ENCODE assay signal across 9 mouse cellular contexts in the genomic region with DNA sequence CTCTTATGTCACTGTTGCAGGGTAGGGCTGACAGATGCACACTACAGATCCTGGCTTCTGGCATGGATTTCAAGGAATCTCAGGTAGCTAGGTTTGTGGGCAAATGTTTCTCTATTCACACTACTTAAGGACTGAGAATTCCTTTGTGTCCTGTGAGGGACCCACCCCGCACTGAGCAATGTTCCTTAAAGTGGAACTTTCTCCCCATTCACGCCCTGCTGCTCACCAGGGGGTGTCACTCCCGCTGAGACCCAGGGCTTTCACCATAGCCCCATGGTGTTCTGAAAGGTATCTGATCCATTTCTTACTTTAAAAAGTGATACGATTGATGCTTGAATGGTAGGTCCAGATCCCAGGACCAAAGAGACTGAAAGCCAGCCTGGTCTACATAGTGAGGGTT. TPM values are rescaled to one million over a fixed set of nuclear protein-coding genes. Genes with fewer than 3 reads are reported as not detected.
DNase-seq lines count a peak whose midpoint lies in the region; ATAC-seq and TF ChIP-seq lines count a peak whose summit lies in the region.
"Had no signal": no experiment of that assay in that cellular context is flagged by ENCODE, and none has a peak within 500 bp of the region (broad histone marks: within the 10 kb centered on the region; RNA-seq: fewer than 3 reads in every experiment).

No protein-coding gene starts in this region.

- intact Hi-C loops in left cerebral cortex, postnatal 10 days (cut with DNase I) = no loop called here

- H3K9me3 ChIP-seq in heart, embryonic 15.5 days (replicated peaks) = no peaks in the 10 kb centered on the region
- no peaks in the 10 kb centered on the region; the same call in 1 of the 2 replicates for H3K9me3 ChIP-seq in ES-E14 (ENCODE audit: control insufficient read depth, insufficient read depth, low read depth, low read length)
- H3K9me3 ChIP-seq in forebrain, embryonic 10.5 days = no peaks in the 10 kb centered on the region
- H3K9me3 ChIP-seq in liver, embryonic 13.5 days (replicated peaks) = no peaks in the 10 kb centered on the region

- WGBS in heart, embryonic 15.5 days = 53% methylated on average over 4 of the region's 4 CpGs
- WGBS in forebrain, embryonic 10.5 days = 39% methylated on average over 4 of the region's 4 CpGs
- WGBS in liver, embryonic 13.5 days (ENCODE audit: insufficient replicate concordance) = 66% methylated on average over 4 of the region's 4 CpGs

- peaks cover 12% of the 10 kb centered on the region for H3K4me1 ChIP-seq in heart, embryonic 15.5 days (replicated peaks)
- peaks cover 3 to 9% of the 10 kb centered on the region in 2 experiments; a peak in 2 of 4 replicates for H3K4me1 ChIP-seq in ES-E14 (ENCODE audit: control insufficient read depth in 2 of 2, insufficient read depth in 2 of 2, low read length in 2 of 2, poor library complexity in 1 of 2)
- peaks cover 30% of the 10 kb centered on the region for H3K4me1 ChIP-seq in forebrain, embryonic 10.5 days
- peaks cover 47% of the 10 kb centered on the region for H3K4me1 ChIP-seq in liver, embryonic 13.5 days (replicated peaks)

- no peaks in the 10 kb centered on the region for H3K27me3 ChIP-seq in heart, embryonic 15.5 days
- peaks cover 11% of the 10 kb centered on the region for H3K27me3 ChIP-seq in forebrain, embryonic 10.5 days (ENCODE audit: poor library complexity, severe bottlenecking)
- no peaks in the 10 kb centered on the region for H3K27me3 ChIP-seq in liver, embryonic 13.5 days

- peak overlapping the region; percentile 87 for H3K4me2 ChIP-seq in heart, embryonic 15.5 days
- peak overlapping the region; percentile 82 for H3K4me2 ChIP-seq in liver, embryonic 13.5 days

- DNase-seq in heart, adult 18-20 months = no peak
- no peak for DNase-seq in ES-E14 (ENCODE audit: low read depth, low spot score)
- DNase-seq in forebrain, embryonic 10.5 days (ENCODE audit: extremely low spot score, low spot score) = no peak
- DNase-seq in liver, embryonic 13.5 days = no peak
- DNase-seq in right cerebral cortex, postnatal 14 days = no peak
- no peak for DNase-seq in left cerebral cortex, adult 18-20 months (ENCODE audit: low spot score in 2 of 2)
- DNase-seq in left cerebral cortex, postnatal 10 days (ENCODE audit: extremely low spot score in 1 of 2, low spot score in 2 of 2) = no peak

- peak overlapping the region; percentile 84 for H3K4me3 ChIP-seq in heart, embryonic 15.5 days
- peak overlapping the region; percentile 64 to 89 for H3K4me3 ChIP-seq in ES-E14 (ENCODE audit: insufficient read depth in 1 of 2, low read depth in 1 of 2, low read length in 2 of 2, poor library complexity in 1 of 2, severe bottlenecking in 1 of 2)
- H3K4me3 ChIP-seq in forebrain, embryonic 10.5 days = peak overlapping the region; percentile 73
- H3K4me3 ChIP-seq in liver, embryonic 13.5 days (replicated peaks) = peak overlapping the region; percentile 75

- no peak overlapping the region for H3K27ac ChIP-seq in heart, embryonic 15.5 days
- H3K27ac ChIP-seq in ES-E14 (ENCODE audit: insufficient read depth, low read depth, low read length, poor library complexity, severe bottlenecking) = no peak overlapping the region
- H3K27ac ChIP-seq in forebrain, embryonic 10.5 days = no peak overlapping the region
- H3K27ac ChIP-seq in liver, embryonic 13.5 days = no peak overlapping the region

- no peak for ATAC-seq in heart, embryonic 15.5 days (replicated peaks; ENCODE audit: insufficient number of reproducible peaks, insufficient read depth, low FRiP score, low read depth)
- ATAC-seq in liver, embryonic 13.5 days (ENCODE audit: low read depth) = no peak

- no peaks in the 10 kb centered on the region for H3K36me3 ChIP-seq in heart, embryonic 15.5 days
- H3K36me3 ChIP-seq in ES-E14 (ENCODE audit: control insufficient read depth, insufficient read depth, low read length, poor library complexity, severe bottlenecking) = peaks cover 2% of the 10 kb centered on the region; the same call in 1 of the 2 replicates
- H3K36me3 ChIP-seq in forebrain, embryonic 10.5 days (replicated peaks) = peaks cover 4% of the 10 kb centered on the region
- peaks cover 12% of the 10 kb centered on the region for H3K36me3 ChIP-seq in liver, embryonic 13.5 days

- H3K9ac ChIP-seq in heart, embryonic 15.5 days = no peak overlapping the region
- 0 out of 2 replicates have a peak overlapping the region, but pooled peaks have one; percentile 30 for H3K9ac ChIP-seq in ES-E14 (ENCODE audit: insufficient read depth, low read depth, low read length, poor library complexity, severe bottlenecking)
- peak overlapping the region; percentile 53; the same call in 1 of the 2 replicates for H3K9ac ChIP-seq in liver, embryonic 13.5 days

- in situ Hi-C loops in ES-E14 (cut with MboI; ENCODE audit: low sequenced_read_pairs in 2 of 2, unreplicated experiment in 2 of 2) = no loop called here

TF ChIP-seq in ES-E14, 5 proteins besides CTCF, POLR2A, EP300 and RAD21:
- TF ChIP-seq ZNF384 (IDR thresholded peaks at IDR 0.05; ENCODE audit: low read depth, low read length) (no peak), CHD2 (IDR thresholded peaks at IDR 0.05; ENCODE audit: low read depth, low read length) (no peak), ZC3H11A (IDR thresholded peaks at IDR 0.05; ENCODE audit: borderline replicate concordance, low read depth, low read length) (no peak), MAFK (IDR thresholded peaks at IDR 0.05; ENCODE audit: insufficient read depth, low read depth, low read length) (no peak), HCFC1 (IDR thresholded peaks at IDR 0.05; ENCODE audit: borderline replicate concordance, insufficient read depth, low read length) (no peak)

RNA-seq across cellular contexts. Expression of gene St5, which starts 0.7 kb away (rescaled TPM):
- polyA plus RNA-seq in heart, embryonic 15.5 days (2015; fragmentation: Nextera tagmentation; extraction: Ambion mirVana) = 30.4 and 35.5 TPM in 2 replicates
- total RNA-seq in heart, adult 18-20 months (2021) = 10 to 100 TPM; 19.3 to 27.9 TPM
- 25.6 and 34.6 TPM in 2 replicates for total RNA-seq in ES-E14 (2012; rRNA removed)
- polyA plus RNA-seq in forebrain, embryonic 10.5 days (2016; fragmentation: Nextera tagmentation; extraction: Ambion mirVana) = 33.5 and 37.9 TPM in 2 replicates
- 16.5 and 20.3 TPM in 2 replicates for polyA plus RNA-seq in liver, embryonic 13.5 days (2015; fragmentation: Nextera tagmentation; extraction: Ambion mirVana)
- 10 to 100 TPM; 17.8 to 21.5 TPM for total RNA-seq in left cerebral cortex, adult 18-20 months (2021)
- total RNA-seq in left cerebral cortex, postnatal 10 days (2021) = 10 to 100 TPM; 14.4 to 15.2 TPM

RNA-seq across cellular contexts. Expression of gene Akip1, which starts 0.8 kb away (rescaled TPM):
- polyA plus RNA-seq in heart, embryonic 15.5 days (2015; fragmentation: Nextera tagmentation; extraction: Ambion mirVana) = 31.6 and 33.2 TPM in 2 replicates
- total RNA-seq in heart, adult 18-20 months (2021) = 10 to 100 TPM; 13.5 to 14.7 TPM
- 20.0 and 29.1 TPM in 2 replicates for total RNA-seq in ES-E14 (2012; rRNA removed)
- polyA plus RNA-seq in forebrain, embryonic 10.5 days (2016; fragmentation: Nextera tagmentation; extraction: Ambion mirVana) = 27.6 and 29.1 TPM in 2 replicates
- 51.9 and 53.3 TPM in 2 replicates for polyA plus RNA-seq in liver, embryonic 13.5 days (2015; fragmentation: Nextera tagmentation; extraction: Ambion mirVana)
- total RNA-seq in left cerebral cortex, adult 18-20 months (2021) = 1 to 10 TPM; 3.6 to 6.0 TPM
- 1 to 10 TPM; 7.5 to 7.6 TPM for total RNA-seq in left cerebral cortex, postnatal 10 days (2021)

RNA-seq across cellular contexts. Expression of gene BC051019, which starts 20.9 kb away (rescaled TPM):
- 0.24 TPM in 2 replicates for polyA plus RNA-seq in heart, embryonic 15.5 days (2015; fragmentation: Nextera tagmentation; extraction: Ambion mirVana)
- total RNA-seq in heart, adult 18-20 months (2021) = under 1 TPM in 1 of 2 experiments, not detected in 1; 0.64 TPM
- 0.48 and 1.3 TPM in 2 replicates for total RNA-seq in ES-E14 (2012; rRNA removed)
- 0.20 and 0.25 TPM in 2 replicates for polyA plus RNA-seq in forebrain, embryonic 10.5 days (2016; fragmentation: Nextera tagmentation; extraction: Ambion mirVana)
- 0.07 and 0.08 TPM in 2 replicates for polyA plus RNA-seq in liver, embryonic 13.5 days (2015; fragmentation: Nextera tagmentation; extraction: Ambion mirVana)
- not detected for total RNA-seq in left cerebral cortex, adult 18-20 months (2021)
- total RNA-seq in left cerebral cortex, postnatal 10 days (2021) = not detected
- total RNA-seq: left cerebral cortex, adult 8-10 months had no signal

RNA-seq across cellular contexts. Expression of gene Ascl3, which starts 28.8 kb away (rescaled TPM):
- polyA plus RNA-seq in heart, embryonic 15.5 days (2015; fragmentation: Nextera tagmentation; extraction: Ambion mirVana) = 0.36 TPM in 1 of 2 replicates, not detected in the other
- total RNA-seq in heart, adult 18-20 months (2021) = not detected
- total RNA-seq in ES-E14 (2012; rRNA removed) = not detected in 2 replicates
- polyA plus RNA-seq in forebrain, embryonic 10.5 days (2016; fragmentation: Nextera tagmentation; extraction: Ambion mirVana) = not detected in 2 replicates
- polyA plus RNA-seq in liver, embryonic 13.5 days (2015; fragmentation: Nextera tagmentation; extraction: Ambion mirVana) = not detected in 2 replicates
- total RNA-seq in left cerebral cortex, adult 18-20 months (2021) = not detected
- not detected for total RNA-seq in left cerebral cortex, postnatal 10 days (2021)
- total RNA-seq: left cerebral cortex, adult 8-10 months had no signal

RNA-seq across cellular contexts. Expression of gene Tmem9b, which starts 50.0 kb away (rescaled TPM):
- 56.4 and 57.1 TPM in 2 replicates for polyA plus RNA-seq in heart, embryonic 15.5 days (2015; fragmentation: Nextera tagmentation; extraction: Ambion mirVana)
- total RNA-seq in heart, adult 18-20 months (2021) = 10 to 100 TPM; 29.2 to 31.1 TPM
- total RNA-seq in ES-E14 (2012; rRNA removed) = 11.1 and 17.2 TPM in 2 replicates
- polyA plus RNA-seq in forebrain, embryonic 10.5 days (2016; fragmentation: Nextera tagmentation; extraction: Ambion mirVana) = 31.1 and 34.5 TPM in 2 replicates
- 40.8 and 42.6 TPM in 2 replicates for polyA plus RNA-seq in liver, embryonic 13.5 days (2015; fragmentation: Nextera tagmentation; extraction: Ambion mirVana)
- 10 to 100 TPM; 91.6 to 93.1 TPM for total RNA-seq in left cerebral cortex, adult 18-20 months (2021)
- 10 to 100 TPM; 67.3 to 71.1 TPM for total RNA-seq in left cerebral cortex, postnatal 10 days (2021)
